Mouse (Mus musculus): ENCODE data around the gene 2310002L09Rik. TPM values are rescaled to one million over a fixed set of nuclear protein-coding genes. Genes with fewer than 3 reads are reported as not detected.
"Not testable (repeated sequence)": the region's sequence is repeated elsewhere in the genome, so short reads cannot be mapped to it uniquely, and the experiment has no call there.

2310002L09Rik gene
- polyA plus RNA-seq (2012; ENCODE audit: insufficient read depth, insufficient read length, missing spikeins) = 5.8 and 12.8 TPM in 2 replicates

GRCm38 (mm10) chr4:73950375-73950896 is at the start of gene 2310002L09Rik:
2310002L09Rik (minus strand) TSS chr4:73950846.
- Histone ChIP-seq H3K4me3 (ENCODE audit: insufficient read depth, low read depth, low read length) (no peak within 1 kb of the TSS), H3K27ac (replicated peaks; ENCODE audit: low read depth, low read length) (no peak within 1 kb of the TSS), H3K4me1 (ENCODE audit: control insufficient read depth, insufficient read depth, insufficient read length, low read length) (no peaks in the 10 kb centered on the region)

- Histone ChIP-seq H3K27ac (replicated peaks; ENCODE audit: low read depth, low read length) (no peak overlapping the region), H3K4me1 (ENCODE audit: control insufficient read depth, insufficient read depth, insufficient read length, low read length) (no peaks in the 10 kb centered on the region), H3K4me3 (ENCODE audit: insufficient read depth, low read depth, low read length) (no peak overlapping the region)
These were observed 29.8 kb upstream of the 2310002L09Rik start for GRCm38 (mm10) chr4:73980454-73980853.

GRCm38 (mm10) chr4:73920660-73921059 is 30.0 kb downstream of the 2310002L09Rik start, which contains the start of gene Gm11756:
Gm11756 (minus strand) TSS chr4:73920760.
- not testable (repeated sequence) for H3K4me1 ChIP-seq (ENCODE audit: control insufficient read depth, insufficient read depth, insufficient read length, low read length); H3K4me3 ChIP-seq (ENCODE audit: insufficient read depth, low read depth, low read length); H3K27ac ChIP-seq (replicated peaks; ENCODE audit: low read depth, low read length)

GRCm38 (mm10) chr4:73905853-73906252 is 44.8 kb downstream of the 2310002L09Rik start, which contains the start of gene Gm13871:
Gm13871 (minus strand) TSS chr4:73905953.
- not testable (repeated sequence) for H3K4me3 ChIP-seq (ENCODE audit: insufficient read depth, low read depth, low read length); H3K4me1 ChIP-seq (ENCODE audit: control insufficient read depth, insufficient read depth, insufficient read length, low read length); H3K27ac ChIP-seq (replicated peaks; ENCODE audit: low read depth, low read length)

- not testable (repeated sequence) for H3K4me1 ChIP-seq (ENCODE audit: control insufficient read depth, insufficient read depth, insufficient read length, low read length); H3K4me3 ChIP-seq (ENCODE audit: insufficient read depth, low read depth, low read length); H3K27ac ChIP-seq (replicated peaks; ENCODE audit: low read depth, low read length)
These were observed 59.6 kb downstream of the 2310002L09Rik start, which contains the start of gene Gm11757 for GRCm38 (mm10) chr4:73891012-73891411. Gm11757 (minus strand) TSS chr4:73891112.

Other genes with a start within 250 kb of the 2310002L09Rik start
- gene Rasef, start 159.9 kb downstream of the 2310002L09Rik start, polyA plus RNA-seq (2012; ENCODE audit: insufficient read depth, insufficient read length, missing spikeins) = not detected in 2 replicates
- not detected in 2 replicates for gene Gm11758, start 74.6 kb downstream of the 2310002L09Rik start, polyA plus RNA-seq (2012; ENCODE audit: insufficient read depth, insufficient read length, missing spikeins)
- gene Gm11757, start 59.7 kb downstream of the 2310002L09Rik start, polyA plus RNA-seq (2012; ENCODE audit: insufficient read depth, insufficient read length, missing spikeins) = not detected in 2 replicates
- not detected in 2 replicates for gene Gm13871, start 44.9 kb downstream of the 2310002L09Rik start, polyA plus RNA-seq (2012; ENCODE audit: insufficient read depth, insufficient read length, missing spikeins)
- not detected in 2 replicates for gene Gm11756, start 30.1 kb downstream of the 2310002L09Rik start, polyA plus RNA-seq (2012; ENCODE audit: insufficient read depth, insufficient read length, missing spikeins)
- gene Frmd3, start 62.6 kb upstream of the 2310002L09Rik start, polyA plus RNA-seq (2012; ENCODE audit: insufficient read depth, insufficient read length, missing spikeins) = 0.32 TPM in 1 of 2 replicates, not detected in the other